Mouse (Mus musculus): ENCODE measurements around the gene Syna. TPM values are rescaled to one million over a fixed set of nuclear protein-coding genes. Genes with fewer than 3 reads are reported as not detected.

Syna gene
- polyA plus RNA-seq (2014; fragmentation: Nextera tagmentation; extraction: Ambion mirVana), result 0.30 TPM in 1 of 2 replicates, not detected in the other

DNA sequence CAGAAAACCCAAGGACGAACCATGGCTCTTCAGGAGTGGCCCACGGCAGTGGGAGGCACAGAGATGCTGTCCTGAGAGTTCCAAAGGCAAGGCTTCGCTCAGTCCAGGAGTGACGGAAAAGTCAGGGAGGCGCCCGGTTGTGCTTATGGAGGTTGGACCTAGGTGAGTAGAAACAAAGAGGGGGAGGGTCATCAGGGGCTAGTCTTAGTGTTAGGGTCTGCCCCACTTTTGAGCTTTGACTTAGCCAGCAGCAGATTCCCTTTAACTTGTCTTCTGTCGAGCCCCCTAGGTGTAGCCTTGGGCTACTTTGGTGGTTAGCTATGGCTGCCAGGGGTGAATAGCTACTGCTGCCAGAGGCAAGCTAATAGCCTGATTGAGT lies at the start of gene Syna:
Gene Syna (minus strand): TSS at position 101 of the 379 bp plus-strand sequence.
- no peak within 1 kb of the TSS for H3K27ac ChIP-seq (ENCODE audit: low read depth, low read length)
- ATAC-seq (ENCODE audit: low FRiP score) (no peak), DNase-seq (ENCODE audit: low spot score, missing footprints) (no peak)
- H3K9me3 ChIP-seq (ENCODE audit: control insufficient read depth, low read length), result no peaks in the 10 kb centered on the region
- no peak within 1 kb of the TSS for H3K4me3 ChIP-seq (ENCODE audit: low read depth, low read length)
- peaks cover 9% of the 10 kb centered on the region for H3K4me1 ChIP-seq (ENCODE audit: control insufficient read depth, insufficient read depth, low read length)
- H3K36me3 ChIP-seq (ENCODE audit: control insufficient read depth, insufficient read depth, low read length), result no peaks in the 10 kb centered on the region
- H3K27me3 ChIP-seq (ENCODE audit: control insufficient read depth, insufficient read depth, low read length), result no peaks in the 10 kb centered on the region
- no peak within 1 kb of the TSS for H3K4me2 ChIP-seq
- no peak within 1 kb of the TSS for H3K9ac ChIP-seq (ENCODE audit: low read length)
- WGBS, result 94% methylated on average over 7 of the region's 7 CpGs

- H3K4me2 ChIP-seq, result no peak overlapping the region
- H3K9ac ChIP-seq (ENCODE audit: low read length), result no peak overlapping the region
- ATAC-seq (ENCODE audit: low FRiP score) (no peak), DNase-seq (ENCODE audit: low spot score, missing footprints) (no peak)
- WGBS, result 67% methylated on average over 5 of the region's 5 CpGs
- no peaks in the 10 kb centered on the region for H3K9me3 ChIP-seq (ENCODE audit: control insufficient read depth, low read length)
- H3K4me3 ChIP-seq (ENCODE audit: low read depth, low read length), result no peak overlapping the region
- H3K4me1 ChIP-seq (ENCODE audit: control insufficient read depth, insufficient read depth, low read length), result no peaks in the 10 kb centered on the region
- H3K27ac ChIP-seq (ENCODE audit: low read depth, low read length), result no peak overlapping the region
- no peaks in the 10 kb centered on the region for H3K27me3 ChIP-seq (ENCODE audit: control insufficient read depth, insufficient read depth, low read length)
- H3K36me3 ChIP-seq (ENCODE audit: control insufficient read depth, insufficient read depth, low read length), result no peaks in the 10 kb centered on the region
Observed at GRCm38 (mm10) chr5:134607121-134607520, 47.1 kb upstream of the Syna start.

GRCm38 (mm10) chr5:134606314-134606713 lies 46.3 kb upstream of the Syna start:
- Histone ChIP-seq H3K4me3 (ENCODE audit: low read depth, low read length) (no peak overlapping the region), H3K4me1 (ENCODE audit: control insufficient read depth, insufficient read depth, low read length) (no peaks in the 10 kb centered on the region), H3K9me3 (ENCODE audit: control insufficient read depth, low read length) (no peaks in the 10 kb centered on the region), H3K27me3 (ENCODE audit: control insufficient read depth, insufficient read depth, low read length) (no peaks in the 10 kb centered on the region), H3K36me3 (ENCODE audit: control insufficient read depth, insufficient read depth, low read length) (no peaks in the 10 kb centered on the region), H3K27ac (ENCODE audit: low read depth, low read length) (no peak overlapping the region), H3K9ac (ENCODE audit: low read length) (no peak overlapping the region), H3K4me2 (no peak overlapping the region)
- no peak for ATAC-seq (ENCODE audit: low FRiP score)
- DNase-seq (ENCODE audit: low spot score, missing footprints), result no peak

- Histone ChIP-seq H3K4me3 (ENCODE audit: low read depth, low read length) (no peak overlapping the region), H3K4me1 (ENCODE audit: control insufficient read depth, insufficient read depth, low read length) (no peaks in the 10 kb centered on the region), H3K27me3 (ENCODE audit: control insufficient read depth, insufficient read depth, low read length) (no peaks in the 10 kb centered on the region), H3K36me3 (ENCODE audit: control insufficient read depth, insufficient read depth, low read length) (peaks cover 2% of the 10 kb centered on the region), H3K27ac (ENCODE audit: low read depth, low read length) (no peak overlapping the region), H3K9me3 (ENCODE audit: control insufficient read depth, low read length) (no peaks in the 10 kb centered on the region), H3K9ac (ENCODE audit: low read length) (no peak overlapping the region), H3K4me2 (no peak overlapping the region)
- ATAC-seq (ENCODE audit: low FRiP score), result no peak
- WGBS, result 85% methylated on average over 11 of the region's 11 CpGs
- no peak for DNase-seq (ENCODE audit: low spot score, missing footprints)
Observed at GRCm38 (mm10) chr5:134604376-134604775, 44.4 kb upstream of the Syna start.

DNA sequence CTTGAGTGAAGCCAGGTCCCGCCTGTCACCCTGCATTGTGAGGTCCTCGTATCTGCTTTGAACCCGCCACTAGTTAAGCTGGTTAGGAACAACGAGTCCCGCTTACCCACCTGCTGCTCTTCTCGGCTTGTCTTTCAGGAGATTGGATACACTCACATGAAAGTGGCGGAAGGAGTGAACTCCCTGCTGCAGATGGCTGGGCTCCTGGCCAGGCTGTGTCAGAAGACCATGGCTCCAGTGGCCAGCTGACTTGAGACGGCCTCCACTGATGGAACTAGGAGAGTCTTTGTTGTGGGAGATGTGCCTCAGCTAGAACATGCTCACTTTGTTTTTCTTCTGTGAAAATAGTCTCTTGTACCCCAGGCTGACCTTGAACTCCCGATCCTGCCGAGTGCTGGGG lies 37.7 kb upstream of the Syna start:
- Histone ChIP-seq H3K4me2 (no peak overlapping the region), H3K9ac (ENCODE audit: low read length) (no peak overlapping the region), H3K27me3 (ENCODE audit: control insufficient read depth, insufficient read depth, low read length) (no peaks in the 10 kb centered on the region), H3K4me1 (ENCODE audit: control insufficient read depth, insufficient read depth, low read length) (no peaks in the 10 kb centered on the region), H3K9me3 (ENCODE audit: control insufficient read depth, low read length) (no peaks in the 10 kb centered on the region), H3K27ac (ENCODE audit: low read depth, low read length) (no peak overlapping the region), H3K36me3 (ENCODE audit: control insufficient read depth, insufficient read depth, low read length) (peaks cover 27% of the 10 kb centered on the region), H3K4me3 (ENCODE audit: low read depth, low read length) (no peak overlapping the region)
- ATAC-seq (ENCODE audit: low FRiP score) (no peak), DNase-seq (ENCODE audit: low spot score, missing footprints) (no peak)
- 91% methylated on average over 10 of the region's 10 CpGs for WGBS

GRCm38 (mm10) chr5:134593093-134593492 lies 33.1 kb upstream of the Syna start:
- ATAC-seq (ENCODE audit: low FRiP score), result no peak

DNA sequence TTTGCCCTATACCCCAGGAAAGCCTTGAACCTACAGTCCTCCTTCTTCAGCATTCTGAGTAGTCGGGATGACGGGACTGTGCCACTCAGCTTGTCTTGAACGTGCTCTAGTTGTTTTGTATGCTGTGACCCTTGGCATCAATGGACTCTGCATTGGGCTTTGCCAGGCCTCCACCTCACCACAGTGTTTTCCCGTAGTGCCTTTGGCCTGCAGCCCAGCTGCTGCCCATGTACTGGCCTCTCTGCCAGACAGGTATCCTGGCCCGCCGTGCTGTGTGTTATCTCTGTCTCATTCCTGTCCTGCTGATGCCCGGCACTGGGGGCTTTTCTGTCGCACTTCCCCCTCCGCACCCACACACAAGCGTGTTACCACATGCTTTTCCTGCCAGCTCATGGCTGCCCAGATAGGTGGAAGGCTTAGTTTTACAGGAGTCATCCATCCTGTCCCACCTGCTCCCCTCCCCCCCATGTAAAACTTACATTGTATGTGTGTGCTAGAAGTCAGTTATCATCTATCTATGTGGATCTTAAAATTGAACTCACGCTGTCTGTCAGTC lies 32.1 kb upstream of the Syna start:
- H3K27me3 ChIP-seq (ENCODE audit: control insufficient read depth, insufficient read depth, low read length), result no peaks in the 10 kb centered on the region
- DNase-seq (ENCODE audit: low spot score, missing footprints) (no peak), ATAC-seq (ENCODE audit: low FRiP score) (no peak)
- H3K4me3 ChIP-seq (ENCODE audit: low read depth, low read length), result no peak overlapping the region
- WGBS, result 94% methylated on average over 11 of the region's 11 CpGs
- no peak overlapping the region for H3K9ac ChIP-seq (ENCODE audit: low read length)
- H3K36me3 ChIP-seq (ENCODE audit: control insufficient read depth, insufficient read depth, low read length), result peaks cover 27% of the 10 kb centered on the region
- H3K4me1 ChIP-seq (ENCODE audit: control insufficient read depth, insufficient read depth, low read length), result no peaks in the 10 kb centered on the region
- no peak overlapping the region for H3K27ac ChIP-seq (ENCODE audit: low read depth, low read length)
- H3K4me2 ChIP-seq, result no peak overlapping the region
- no peaks in the 10 kb centered on the region for H3K9me3 ChIP-seq (ENCODE audit: control insufficient read depth, low read length)

More at GRCm38 (mm10) chr5:134593093-134593492, 33.1 kb upstream of the Syna start:
- no peak overlapping the region for H3K9ac ChIP-seq (ENCODE audit: low read length)
- no peaks in the 10 kb centered on the region for H3K4me1 ChIP-seq (ENCODE audit: control insufficient read depth, insufficient read depth, low read length)
- no peak overlapping the region for H3K4me3 ChIP-seq (ENCODE audit: low read depth, low read length)
- H3K27ac ChIP-seq (ENCODE audit: low read depth, low read length), result no peak overlapping the region
- 93% methylated on average over 9 of the region's 9 CpGs for WGBS
- no peaks in the 10 kb centered on the region for H3K27me3 ChIP-seq (ENCODE audit: control insufficient read depth, insufficient read depth, low read length)
- H3K36me3 ChIP-seq (ENCODE audit: control insufficient read depth, insufficient read depth, low read length), result peaks cover 31% of the 10 kb centered on the region
- H3K4me2 ChIP-seq, result no peak overlapping the region
- DNase-seq (ENCODE audit: low spot score, missing footprints), result no peak
- H3K9me3 ChIP-seq (ENCODE audit: control insufficient read depth, low read length), result no peaks in the 10 kb centered on the region

- H3K36me3 ChIP-seq (ENCODE audit: control insufficient read depth, insufficient read depth, low read length), result peaks cover 16% of the 10 kb centered on the region
- H3K9ac ChIP-seq (ENCODE audit: low read length), result no peak overlapping the region
- H3K4me3 ChIP-seq (ENCODE audit: low read depth, low read length), result no peak overlapping the region
- H3K9me3 ChIP-seq (ENCODE audit: control insufficient read depth, low read length), result no peaks in the 10 kb centered on the region
- 93% methylated on average over 3 of the region's 3 CpGs for WGBS
- DNase-seq (ENCODE audit: low spot score, missing footprints) (no peak), ATAC-seq (ENCODE audit: low FRiP score) (no peak)
- no peak overlapping the region for H3K27ac ChIP-seq (ENCODE audit: low read depth, low read length)
- no peaks in the 10 kb centered on the region for H3K27me3 ChIP-seq (ENCODE audit: control insufficient read depth, insufficient read depth, low read length)
- no peak overlapping the region for H3K4me2 ChIP-seq
- no peaks in the 10 kb centered on the region for H3K4me1 ChIP-seq (ENCODE audit: control insufficient read depth, insufficient read depth, low read length)
Observed at GRCm38 (mm10) chr5:134589900-134590299, 29.9 kb upstream of the Syna start.

- DNase-seq (ENCODE audit: low spot score, missing footprints), result no peak
- Histone ChIP-seq H3K27ac (ENCODE audit: low read depth, low read length) (no peak overlapping the region), H3K9me3 (ENCODE audit: control insufficient read depth, low read length) (no peaks in the 10 kb centered on the region), H3K9ac (ENCODE audit: low read length) (no peak overlapping the region), H3K4me2 (no peak overlapping the region), H3K27me3 (ENCODE audit: control insufficient read depth, insufficient read depth, low read length) (no peaks in the 10 kb centered on the region), H3K36me3 (ENCODE audit: control insufficient read depth, insufficient read depth, low read length) (no peaks in the 10 kb centered on the region), H3K4me1 (ENCODE audit: control insufficient read depth, insufficient read depth, low read length) (peaks cover 8% of the 10 kb centered on the region), H3K4me3 (ENCODE audit: low read depth, low read length) (no peak overlapping the region)
- WGBS, result 92% methylated on average over 5 of the region's 5 CpGs
- ATAC-seq (ENCODE audit: low FRiP score), result no peak
Observed at GRCm38 (mm10) chr5:134584798-134585197, 24.8 kb upstream of the Syna start.

Measured in midbrain, embryonic 11.5 days (tissue).